Mouse (Mus musculus) adrenal gland, postnatal 4 days (tissue): Measurements from ENCODE around the gene Hrct1. TPM values are rescaled to one million over a fixed set of nuclear protein-coding genes. Genes with fewer than 3 reads are reported as not detected.

Source experiments
- DNase-seq, 2 experiments: peaks; one replicate each; pipeline ENCODE4 v3.0.0; 2021 to 2022; ENCODE audit warnings: low spot score in 2 of 2, mixed read lengths in 2 of 2
- total RNA-seq, 2 experiments: library from RNA; stranded (reverse); gene quantifications; 2 replicates each; pipeline ENCODE4 v1.2.3; 2021

Hrct1 gene
- total RNA-seq, 2 experiments from 2014 or later, result 2.4 to 3.6 TPM

DNA sequence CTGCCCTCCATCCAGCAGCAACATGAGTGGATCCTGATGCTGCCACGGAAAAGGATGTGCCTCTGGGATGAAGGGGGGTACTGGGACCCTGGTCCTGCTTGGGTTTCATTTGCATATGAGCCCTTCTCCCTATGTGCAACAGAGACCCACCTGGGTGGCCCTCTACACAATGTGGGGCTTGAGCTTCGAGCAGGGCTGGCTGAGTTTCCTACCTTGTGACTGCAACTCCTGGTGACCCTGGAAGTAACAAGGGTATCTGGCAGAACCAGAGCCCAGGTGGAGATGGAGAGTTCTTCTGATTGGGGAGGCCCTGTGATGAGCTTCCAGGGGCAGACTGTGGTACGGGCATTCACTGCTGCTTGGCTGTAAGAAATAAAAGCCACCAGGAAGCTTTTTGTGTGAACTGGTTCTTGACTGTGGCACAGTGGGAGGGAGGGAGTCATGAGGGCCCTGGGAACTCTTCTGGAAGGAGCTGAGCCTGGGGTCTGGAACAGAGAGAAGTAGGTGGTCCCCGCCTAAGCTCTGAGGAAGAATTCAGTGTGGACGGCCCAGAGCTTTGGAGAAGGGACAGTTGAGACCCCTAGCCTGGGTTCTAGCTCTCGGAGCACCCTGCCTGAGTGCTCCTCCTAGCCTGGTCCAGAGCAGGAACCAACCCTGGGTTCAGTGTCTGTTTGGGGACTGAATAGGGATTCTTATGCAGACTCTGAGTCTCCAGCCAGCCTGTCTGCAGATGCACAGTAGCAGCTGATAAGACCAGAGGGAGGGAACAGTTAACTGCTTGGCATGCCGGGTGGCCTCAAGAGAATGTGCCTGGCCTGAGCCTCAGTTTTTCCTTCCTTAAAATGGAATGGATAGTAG lies 959 bp downstream of the Hrct1 start:
- DNase-seq, result no peak

DNA sequence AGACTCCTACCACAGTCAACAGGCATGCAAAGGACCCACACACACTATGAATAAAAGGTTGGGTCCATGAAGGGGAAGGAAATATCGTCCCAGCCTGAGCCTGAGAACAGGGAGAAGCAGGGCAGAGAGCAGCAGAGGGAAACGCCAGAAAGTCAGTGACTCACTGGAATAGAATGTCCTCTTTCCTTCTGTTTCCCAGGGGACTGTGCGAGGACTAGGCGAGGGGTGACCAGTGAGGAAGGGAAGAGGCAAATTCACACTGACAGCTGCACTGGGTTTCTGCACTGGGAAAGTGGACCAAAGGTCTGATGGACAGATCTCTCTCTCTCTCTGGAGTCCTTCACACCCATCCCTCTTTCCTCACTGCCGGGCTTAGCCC lies 1.6 kb downstream of the Hrct1 start:
- DNase-seq, result peak in 1 of 2 experiments; percentile 34

- DNase-seq, result no peak
Measured at GRCm38 (mm10) chr4:43729126-43729525, 2.1 kb downstream of the Hrct1 start.

DNA sequence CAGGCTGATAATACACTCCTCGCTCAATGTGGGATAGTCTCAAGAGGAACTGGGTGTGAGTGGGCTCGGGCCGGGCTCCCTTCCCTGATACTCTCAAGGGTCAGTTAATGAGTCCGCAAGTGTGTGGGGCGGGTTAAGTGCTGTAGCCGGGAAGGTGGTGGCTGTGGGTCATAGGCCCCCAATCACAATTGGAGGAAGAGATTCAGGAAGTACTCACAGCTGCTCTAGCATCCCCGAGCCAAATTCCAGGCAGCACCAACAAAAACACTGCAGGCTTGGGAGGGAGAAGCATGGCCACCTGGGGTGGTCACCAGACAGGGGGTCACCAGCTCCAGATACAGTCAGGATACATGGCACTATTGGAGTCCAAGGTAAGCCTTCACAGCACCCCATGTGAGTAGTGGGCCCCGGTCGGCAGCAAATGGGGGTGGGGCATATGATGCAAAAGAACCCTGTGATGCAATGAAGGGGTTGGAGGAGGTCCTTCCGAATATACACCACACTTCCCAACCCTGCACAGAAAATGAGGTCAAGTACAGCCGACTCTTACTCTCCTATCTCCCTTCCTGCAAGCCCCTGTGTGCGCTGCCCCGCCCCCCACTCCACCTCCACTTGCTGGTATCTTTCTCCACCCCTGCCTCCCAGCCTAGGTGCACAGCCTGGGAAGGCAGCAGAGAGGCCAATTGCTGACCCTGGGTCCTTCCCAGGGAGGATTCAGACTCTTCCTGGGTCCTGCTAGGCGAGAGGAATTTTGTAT lies 3.0 kb downstream of the Hrct1 start, which contains the start of gene Spaar:
Gene Spaar (plus strand): TSS at position 241 of the 757 bp plus-strand sequence.
- DNase-seq, result no peak

DNA sequence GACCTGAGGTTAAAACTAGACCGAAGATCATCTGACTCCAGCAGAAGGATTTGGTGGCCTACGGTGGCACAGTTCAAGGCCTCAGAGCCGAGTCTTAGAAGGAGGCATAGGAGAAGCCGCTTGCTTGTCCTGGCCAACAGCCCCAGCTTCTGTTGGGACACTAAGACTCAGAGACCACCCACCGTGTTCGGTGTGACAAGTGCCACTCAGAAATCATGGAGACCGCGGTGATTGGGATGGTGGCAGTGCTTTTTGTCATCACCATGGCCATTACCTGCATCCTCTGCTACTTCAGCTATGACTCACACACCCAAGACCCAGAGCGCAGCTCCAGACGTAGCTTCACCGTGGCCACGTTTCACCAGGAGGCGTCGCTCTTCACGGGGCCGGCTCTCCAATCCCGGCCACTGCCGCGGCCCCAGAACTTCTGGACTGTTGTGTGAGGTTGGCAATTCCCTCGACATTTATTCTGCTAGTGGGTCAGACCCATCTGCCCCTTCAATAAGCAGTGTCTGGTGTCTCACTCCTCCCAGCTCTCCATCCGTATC lies 3.8 kb downstream of the Hrct1 start:
- no peak for DNase-seq

DNA sequence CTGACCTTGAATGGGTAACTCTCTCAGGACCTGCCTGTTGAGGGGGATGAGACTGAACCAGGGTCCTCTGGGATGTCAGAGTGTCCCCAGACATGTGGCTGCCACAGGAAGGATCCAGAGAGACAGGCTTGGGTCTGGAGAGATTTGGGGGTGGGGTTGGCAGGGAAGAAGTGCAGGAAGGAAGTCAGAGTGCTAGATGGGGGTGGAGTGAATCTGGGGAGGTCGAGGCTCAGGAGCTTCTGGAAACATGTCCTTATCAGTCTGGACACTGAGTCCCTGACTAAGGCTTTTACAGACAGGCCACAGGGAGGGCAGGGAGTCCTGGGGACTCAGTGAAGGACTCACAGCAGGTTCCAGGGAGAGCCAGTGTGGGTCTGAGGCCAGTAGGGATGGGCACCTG lies 5.2 kb downstream of the Hrct1 start:
- DNase-seq, result no peak

DNA sequence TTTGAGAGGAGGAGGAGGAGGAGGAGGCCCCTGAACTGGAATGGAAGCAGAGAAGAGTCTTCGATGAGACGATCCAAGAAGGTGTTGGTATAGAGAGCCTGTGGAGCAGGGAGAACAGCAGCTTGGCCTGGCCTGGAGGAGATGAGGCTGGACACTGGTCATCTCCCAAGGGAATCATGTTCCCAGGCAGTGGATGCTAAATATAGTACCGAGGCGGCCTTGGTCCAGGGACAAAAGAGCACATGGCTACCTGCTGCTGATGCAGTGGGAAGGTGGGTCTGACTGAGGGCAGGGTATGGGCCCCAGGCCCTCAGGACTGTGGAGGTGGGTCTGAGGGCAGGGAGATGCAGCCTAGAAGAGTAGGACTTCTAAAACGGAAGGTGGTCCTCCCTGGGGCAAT lies 6.2 kb downstream of the Hrct1 start:
- no peak for DNase-seq

DNA sequence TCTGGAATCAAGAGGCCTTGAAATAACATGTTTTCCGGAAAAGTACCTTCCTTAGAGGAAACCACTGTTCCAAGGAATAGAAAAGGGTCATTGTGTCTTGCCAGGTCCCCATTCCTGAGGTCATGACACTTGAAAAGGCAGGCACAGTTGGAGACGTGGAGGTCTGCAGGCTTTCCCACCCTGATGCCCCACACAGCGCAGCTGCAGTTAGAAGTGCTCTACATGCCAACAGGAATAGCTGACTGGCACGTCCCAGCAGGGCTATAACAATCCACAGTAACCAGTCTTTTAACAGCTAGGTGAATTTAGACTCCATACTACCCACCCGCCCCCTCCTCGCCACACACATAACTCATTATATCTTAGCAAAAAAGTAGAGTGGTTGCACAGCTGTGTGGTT lies 10.2 kb downstream of the Hrct1 start:
- no peak for DNase-seq

GRCm38 (mm10) chr4:43738989-43739674 lies 12.1 kb downstream of the Hrct1 start:
- no peak for DNase-seq

DNA sequence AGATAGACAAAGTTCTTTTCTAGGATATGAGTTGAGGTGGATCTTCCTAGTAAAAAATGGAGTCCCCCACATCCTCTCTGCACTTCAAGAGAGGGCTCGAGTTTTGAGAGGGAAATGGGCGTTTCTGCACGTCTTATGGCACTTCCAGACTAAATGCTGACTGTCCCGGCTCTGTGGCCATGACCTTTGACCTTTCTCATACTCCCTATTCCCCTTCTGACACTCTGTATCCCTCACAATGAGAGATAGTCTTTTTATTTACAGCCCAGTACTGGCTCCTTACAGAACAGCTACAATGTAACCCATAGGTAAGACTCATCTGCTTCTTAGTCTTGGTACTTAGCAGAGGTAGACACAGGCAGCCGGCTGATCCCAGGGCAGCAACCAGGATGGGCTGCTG lies 14.5 kb downstream of the Hrct1 start:
- DNase-seq, result no peak

GRCm38 (mm10) chr4:43742637-43743036 lies 15.6 kb downstream of the Hrct1 start:
- no peak for DNase-seq

GRCm38 (mm10) chr4:43743099-43743498 lies 16.1 kb downstream of the Hrct1 start:
- no peak for DNase-seq

DNA sequence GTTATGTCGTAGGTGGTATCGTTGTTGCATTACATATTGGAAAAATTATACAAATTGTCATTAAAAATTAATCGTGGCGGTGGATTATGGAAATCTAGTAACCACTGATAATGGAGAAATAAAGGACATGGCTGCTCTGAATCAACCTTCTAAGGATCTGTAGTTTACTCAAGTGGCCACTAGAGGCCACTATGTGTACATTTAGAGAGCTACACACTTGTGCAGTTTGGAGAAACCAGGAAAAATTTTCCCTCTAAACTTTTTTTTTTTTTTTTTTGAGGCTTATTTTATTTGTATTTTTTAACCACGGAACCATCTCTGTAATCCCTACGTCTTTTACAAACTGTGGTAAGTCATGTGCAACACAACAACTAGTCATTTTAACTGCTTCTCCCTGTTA lies 18.2 kb downstream of the Hrct1 start:
- no peak for DNase-seq

DNA sequence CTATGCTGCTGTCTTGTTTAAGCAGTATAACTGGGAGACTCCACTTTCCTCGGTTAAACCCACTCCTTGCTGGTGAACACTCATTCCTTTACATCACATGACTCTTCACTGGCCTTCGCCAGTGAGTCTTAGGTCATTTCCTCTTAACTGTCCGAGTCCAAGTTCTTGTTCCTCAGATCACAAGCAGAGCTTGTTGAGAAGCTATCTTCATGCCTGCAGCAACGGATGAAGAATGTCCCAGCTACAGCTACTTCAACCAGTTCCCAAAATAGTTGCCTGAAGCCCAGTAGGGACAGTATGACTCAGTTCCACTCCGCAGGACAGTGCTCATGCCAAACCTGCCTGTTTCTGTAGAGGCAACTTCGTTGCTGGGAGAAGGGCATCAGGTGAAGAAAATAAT lies 30.2 kb downstream of the Hrct1 start:
- no peak for DNase-seq

DNA sequence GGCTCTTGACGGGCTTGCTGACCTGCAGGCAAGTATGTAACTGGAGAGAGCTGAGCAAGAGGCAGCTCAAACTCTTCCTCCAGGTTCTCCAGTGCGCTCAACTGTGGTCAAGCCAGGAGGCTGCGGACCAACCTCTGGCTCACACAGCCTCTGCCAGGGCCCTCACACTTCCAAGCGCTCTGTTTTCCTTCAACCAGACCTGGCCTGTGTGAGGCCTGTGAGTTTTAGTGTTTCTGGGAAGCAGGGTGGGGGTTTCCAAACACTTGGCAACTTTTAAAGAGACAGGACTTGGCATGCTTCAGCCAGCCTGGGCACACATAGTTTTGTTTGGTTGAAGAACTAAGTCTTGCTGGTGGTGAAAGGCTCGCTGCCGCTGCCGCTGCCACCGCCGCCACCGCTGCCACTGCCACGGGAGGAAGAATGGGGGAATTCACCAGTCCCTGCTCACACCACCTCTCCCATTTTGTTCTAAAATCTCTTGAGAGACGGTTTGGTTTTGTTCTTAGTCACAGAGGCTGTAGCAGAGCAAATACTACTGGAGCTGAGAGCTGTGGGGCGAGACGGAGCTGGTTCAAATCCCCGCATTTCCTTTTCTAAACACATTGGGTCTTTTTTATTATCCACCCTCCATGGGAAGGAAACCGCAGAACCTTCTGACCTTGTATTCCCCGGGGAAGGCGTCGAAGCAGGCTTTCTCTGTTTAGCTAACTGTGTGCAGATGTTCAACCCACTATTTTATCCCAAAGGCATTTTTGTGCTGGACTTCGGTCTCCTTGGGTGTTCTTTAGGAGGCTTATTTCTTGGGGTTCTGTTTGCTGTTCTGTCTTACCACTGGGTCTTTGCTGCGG lies 32.8 kb downstream of the Hrct1 start:
- DNase-seq, result no peak

DNA sequence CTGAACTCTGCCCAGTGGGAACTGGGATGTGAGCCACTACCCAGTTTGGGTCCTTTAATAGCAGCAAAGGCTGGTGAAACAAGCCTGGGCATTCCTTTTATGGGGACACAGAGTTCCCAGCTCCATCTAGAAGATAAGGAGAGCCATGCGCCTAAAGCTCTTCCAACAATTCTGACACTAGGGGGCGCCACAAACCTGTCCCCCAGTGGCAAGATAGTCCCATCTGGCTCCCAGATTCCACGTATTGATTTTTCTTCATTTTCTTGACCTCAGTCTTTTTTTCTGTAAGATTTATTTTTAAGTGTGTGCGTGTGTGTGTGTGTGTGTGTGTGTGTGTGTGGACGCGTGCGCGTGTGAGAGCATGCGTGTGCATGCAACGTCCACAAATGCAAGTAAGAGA lies 33.5 kb downstream of the Hrct1 start:
- DNase-seq, result peak in 1 of 2 experiments; percentile 19

- no peak for DNase-seq
Measured at GRCm38 (mm10) chr4:43761336-43761735, 34.3 kb downstream of the Hrct1 start.

DNA sequence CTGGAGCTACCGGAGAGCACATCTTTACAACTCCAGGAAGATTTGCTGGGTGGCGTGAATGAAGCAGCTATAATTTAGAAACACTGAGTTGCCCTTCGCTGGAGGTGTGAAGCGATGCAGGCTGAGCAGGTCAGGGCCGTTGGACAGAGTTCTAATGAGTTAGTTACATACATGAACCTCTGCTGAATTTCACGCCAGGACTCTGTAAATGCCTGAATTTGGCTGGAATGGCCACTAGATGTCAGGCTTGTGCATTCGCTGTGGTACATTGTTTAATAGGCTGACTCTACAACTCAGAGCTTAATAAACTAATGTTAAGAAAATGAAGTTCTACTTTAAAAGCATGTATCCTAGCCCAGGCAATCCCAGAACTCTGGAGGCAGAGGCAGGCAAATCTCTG lies 36.4 kb downstream of the Hrct1 start:
- DNase-seq, result peak in 1 of 2 experiments; percentile 9

DNA sequence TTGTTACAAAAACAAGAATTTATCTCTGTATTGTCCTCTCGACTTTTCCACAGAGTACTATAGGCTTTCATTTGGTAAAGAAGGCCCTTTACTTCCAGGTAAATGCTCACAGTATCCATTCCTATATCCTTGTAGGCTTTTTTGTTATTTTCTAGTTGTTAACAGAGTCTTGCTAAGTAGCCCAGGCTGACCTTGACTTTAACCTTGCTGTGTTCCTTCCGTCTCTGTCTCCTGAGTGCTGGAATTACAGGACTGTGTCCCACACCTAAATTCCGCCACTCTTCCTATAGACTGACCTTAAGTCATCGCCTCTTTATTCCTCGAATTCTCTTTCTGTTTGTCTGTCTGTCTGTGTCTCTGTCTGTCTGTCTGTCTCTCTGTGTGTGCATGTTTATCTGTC lies 41.4 kb downstream of the Hrct1 start:
- DNase-seq, result no peak

- DNase-seq, result no peak
Measured at GRCm38 (mm10) chr4:43769374-43769773, 42.4 kb downstream of the Hrct1 start.

DNA sequence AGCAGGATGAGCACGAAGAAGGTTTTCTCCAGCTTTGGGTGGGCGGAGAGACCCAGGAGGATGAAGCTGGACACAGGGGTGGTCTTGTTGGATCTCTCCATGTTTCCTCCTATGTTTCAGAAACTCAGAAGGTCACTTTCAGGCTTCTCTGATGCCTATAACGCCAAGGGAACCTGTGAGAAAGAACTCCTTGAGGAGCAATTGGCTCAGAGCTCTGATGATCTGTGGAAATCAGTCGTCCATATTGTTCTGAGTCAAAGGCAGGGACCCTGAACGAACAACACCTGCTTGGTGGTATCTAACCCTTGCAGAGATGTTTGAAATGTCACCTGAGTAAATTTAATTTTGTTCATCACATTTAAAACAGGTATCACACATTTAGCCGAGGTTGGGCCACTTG lies 43.9 kb downstream of the Hrct1 start, which contains the start of gene Olfr159:
Gene Olfr159 (minus strand): TSS at position 101 of the 400 bp plus-strand sequence.
- no peak for DNase-seq
